Mouse (Mus musculus): ENCODE measurements around the gene Cers6. TPM values are rescaled to one million over a fixed set of nuclear protein-coding genes. Genes with fewer than 3 reads are reported as not detected.

Cers6 gene
- polyA plus RNA-seq, 1 experiment from 2014 or later, result 74.4 TPM

- Histone ChIP-seq H3K9me3 (ENCODE audit: control insufficient read depth, low read length) (no peaks in the 10 kb centered on the region), H3K4me3 (replicated peaks; ENCODE audit: low read length) (no peak overlapping the region), H3K9ac (replicated peaks; ENCODE audit: low read depth, low read length) (no peak overlapping the region), H3K27ac (ENCODE audit: low read length) (no peak overlapping the region), H3K27me3 (replicated peaks; ENCODE audit: control insufficient read depth, insufficient read depth, low read length) (no peaks in the 10 kb centered on the region), H3K4me1 (replicated peaks; ENCODE audit: control insufficient read depth, insufficient read depth, low read length) (no peaks in the 10 kb centered on the region), H3K4me2 (ENCODE audit: low read length) (no peak overlapping the region), H3K36me3 (ENCODE audit: control insufficient read depth, insufficient read depth) (no peaks in the 10 kb centered on the region)
- 64% methylated on average over 7 of the region's 7 CpGs for WGBS
- no peak for ATAC-seq
These were observed 210.4 kb downstream of the Cers6 start for GRCm38 (mm10) chr2:69071440-69072235.

DNA sequence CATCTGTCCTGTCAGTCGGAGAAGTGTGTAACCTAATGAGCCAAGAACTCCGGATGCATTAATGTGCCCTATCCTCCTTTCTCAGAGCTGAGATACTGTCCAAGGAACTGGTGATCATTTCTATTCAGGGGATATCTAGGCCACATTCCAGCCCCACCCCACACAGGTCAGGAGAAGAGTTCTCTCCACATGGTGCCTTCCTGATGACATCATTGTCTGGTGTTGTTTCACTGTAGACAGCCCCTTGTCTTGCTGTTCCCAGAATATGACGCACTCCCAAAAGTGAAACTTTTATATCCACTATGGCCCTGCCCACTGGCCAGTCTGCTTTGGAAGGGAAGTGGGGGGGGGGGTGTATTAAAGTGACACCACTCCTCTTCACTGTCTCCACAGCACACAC, 215.9 kb downstream of the Cers6 start:
- Histone ChIP-seq H3K27me3 (replicated peaks; ENCODE audit: control insufficient read depth, insufficient read depth, low read length) (no peaks in the 10 kb centered on the region), H3K27ac (ENCODE audit: low read length) (no peak overlapping the region), H3K4me2 (ENCODE audit: low read length) (no peak overlapping the region), H3K36me3 (ENCODE audit: control insufficient read depth, insufficient read depth) (no peaks in the 10 kb centered on the region), H3K9me3 (ENCODE audit: control insufficient read depth, low read length) (no peaks in the 10 kb centered on the region), H3K4me3 (replicated peaks; ENCODE audit: low read length) (no peak overlapping the region), H3K4me1 (replicated peaks; ENCODE audit: control insufficient read depth, insufficient read depth, low read length) (no peaks in the 10 kb centered on the region), H3K9ac (replicated peaks; ENCODE audit: low read depth, low read length) (no peak overlapping the region)
- 83% methylated on average over 3 of the region's 3 CpGs for WGBS
- ATAC-seq, result no peak

GRCm38 (mm10) chr2:69080760-69081159, 219.5 kb downstream of the Cers6 start:
- no peaks in the 10 kb centered on the region for H3K27me3 ChIP-seq (replicated peaks; ENCODE audit: control insufficient read depth, insufficient read depth, low read length)
- H3K9ac ChIP-seq (replicated peaks; ENCODE audit: low read depth, low read length), result no peak overlapping the region
- no peak overlapping the region for H3K4me3 ChIP-seq (replicated peaks; ENCODE audit: low read length)
- 90% methylated on average over 1 of the region's 1 CpGs for WGBS
- no peak overlapping the region for H3K4me2 ChIP-seq (ENCODE audit: low read length)
- ATAC-seq, result no peak
- H3K27ac ChIP-seq (ENCODE audit: low read length), result no peak overlapping the region
- H3K9me3 ChIP-seq (ENCODE audit: control insufficient read depth, low read length), result no peaks in the 10 kb centered on the region
- no peaks in the 10 kb centered on the region for H3K36me3 ChIP-seq (ENCODE audit: control insufficient read depth, insufficient read depth)
- H3K4me1 ChIP-seq (replicated peaks; ENCODE audit: control insufficient read depth, insufficient read depth, low read length), result 0 out of 2 replicates have a peak, but pooled peaks cover 5% of the 10 kb centered on the region

DNA sequence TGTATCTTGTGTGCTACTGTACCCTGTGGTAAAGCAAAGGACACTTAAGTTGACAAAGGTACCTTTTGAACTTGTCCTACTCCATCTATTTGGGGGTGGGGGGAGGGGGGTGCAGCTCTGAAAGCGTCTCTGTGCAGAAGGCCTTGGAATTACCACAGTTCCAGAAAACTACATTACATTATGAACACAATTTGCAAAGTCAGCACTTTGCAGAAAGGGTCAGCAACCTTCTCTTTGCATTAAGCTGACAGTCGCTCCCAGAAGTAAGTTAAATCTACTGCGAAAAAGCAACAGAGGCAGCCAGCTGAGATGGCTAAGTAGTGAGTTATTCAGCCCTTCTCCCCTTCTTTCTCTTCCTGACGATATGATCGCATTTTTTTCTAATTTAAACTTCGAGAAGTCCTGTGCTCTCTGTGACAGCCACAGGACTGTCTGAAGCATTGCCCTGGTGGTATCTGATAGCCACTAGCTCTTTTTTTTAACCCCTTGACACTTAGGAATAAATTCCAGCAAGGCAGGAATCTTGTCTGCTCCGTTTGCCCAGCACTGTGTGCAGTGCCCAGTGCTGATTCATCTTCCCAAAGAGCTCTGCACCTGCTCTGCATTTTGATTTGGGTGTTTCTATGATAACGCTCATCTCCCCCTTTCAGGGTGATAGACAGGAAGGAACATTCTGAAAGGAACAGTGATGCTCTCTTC, 221.4 kb downstream of the Cers6 start:
- peaks cover 14% of the 10 kb centered on the region for H3K4me1 ChIP-seq (replicated peaks; ENCODE audit: control insufficient read depth, insufficient read depth, low read length)
- H3K4me2 ChIP-seq (ENCODE audit: low read length), result no peak overlapping the region
- no peak for ATAC-seq
- no peak overlapping the region for H3K4me3 ChIP-seq (replicated peaks; ENCODE audit: low read length)
- H3K9ac ChIP-seq (replicated peaks; ENCODE audit: low read depth, low read length), result no peak overlapping the region
- WGBS, result 55% methylated on average over 8 of the region's 8 CpGs
- H3K27me3 ChIP-seq (replicated peaks; ENCODE audit: control insufficient read depth, insufficient read depth, low read length), result no peaks in the 10 kb centered on the region
- H3K36me3 ChIP-seq (ENCODE audit: control insufficient read depth, insufficient read depth), result no peaks in the 10 kb centered on the region
- no peaks in the 10 kb centered on the region for H3K9me3 ChIP-seq (ENCODE audit: control insufficient read depth, low read length)
- no peak overlapping the region for H3K27ac ChIP-seq (ENCODE audit: low read length)

DNA sequence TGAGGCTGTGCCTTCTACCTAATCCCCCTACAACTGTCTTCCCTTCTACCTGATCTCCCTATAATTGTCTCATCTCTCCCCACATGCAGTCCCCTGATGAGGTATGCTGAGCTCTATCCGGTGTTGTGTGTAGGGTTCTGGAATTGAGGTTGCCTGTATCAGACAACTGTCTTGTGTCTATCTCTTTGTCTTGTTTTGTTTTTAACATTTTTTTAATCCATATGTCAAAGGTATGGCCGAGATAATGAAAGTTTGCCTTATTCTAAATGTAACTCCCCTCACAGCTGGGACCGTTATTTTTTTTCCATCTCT, 221.9 kb downstream of the Cers6 start:
- no peaks in the 10 kb centered on the region for H3K36me3 ChIP-seq (ENCODE audit: control insufficient read depth, insufficient read depth)
- H3K27ac ChIP-seq (ENCODE audit: low read length), result no peak overlapping the region
- no peaks in the 10 kb centered on the region for H3K9me3 ChIP-seq (ENCODE audit: control insufficient read depth, low read length)
- H3K4me1 ChIP-seq (replicated peaks; ENCODE audit: control insufficient read depth, insufficient read depth, low read length), result peaks cover 14% of the 10 kb centered on the region
- no peaks in the 10 kb centered on the region for H3K27me3 ChIP-seq (replicated peaks; ENCODE audit: control insufficient read depth, insufficient read depth, low read length)
- H3K9ac ChIP-seq (replicated peaks; ENCODE audit: low read depth, low read length), result no peak overlapping the region
- ATAC-seq, result no peak
- no peak overlapping the region for H3K4me2 ChIP-seq (ENCODE audit: low read length)
- 83% methylated on average over 3 of the region's 3 CpGs for WGBS
- no peak overlapping the region for H3K4me3 ChIP-seq (replicated peaks; ENCODE audit: low read length)

DNA sequence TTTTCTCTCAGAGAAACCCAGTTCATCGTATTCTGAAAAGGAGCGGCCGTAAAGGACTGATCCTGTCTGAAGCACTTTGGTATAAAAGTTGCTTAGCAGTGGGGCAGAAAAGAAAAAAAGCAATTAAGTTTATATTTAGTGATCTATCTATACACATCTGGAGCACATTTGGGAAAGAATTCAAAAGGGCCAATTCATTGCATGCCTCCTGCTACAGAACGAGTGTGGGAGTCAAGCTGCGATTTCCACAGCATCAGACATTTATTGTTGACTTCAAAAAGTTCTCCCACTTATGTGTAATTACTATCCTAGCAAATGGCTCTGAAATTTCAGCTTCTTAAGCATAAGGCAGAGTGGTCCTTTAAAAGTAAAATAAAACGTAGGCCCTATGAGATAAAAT, 223.2 kb downstream of the Cers6 start:
- Histone ChIP-seq H3K4me1 (replicated peaks; ENCODE audit: control insufficient read depth, insufficient read depth, low read length) (peaks cover 17% of the 10 kb centered on the region), H3K9me3 (ENCODE audit: control insufficient read depth, low read length) (no peaks in the 10 kb centered on the region), H3K9ac (replicated peaks; ENCODE audit: low read depth, low read length) (no peak overlapping the region), H3K4me2 (ENCODE audit: low read length) (no peak overlapping the region), H3K4me3 (replicated peaks; ENCODE audit: low read length) (no peak overlapping the region), H3K27me3 (replicated peaks; ENCODE audit: control insufficient read depth, insufficient read depth, low read length) (no peaks in the 10 kb centered on the region), H3K36me3 (ENCODE audit: control insufficient read depth, insufficient read depth) (no peaks in the 10 kb centered on the region), H3K27ac (ENCODE audit: low read length) (no peak overlapping the region)
- ATAC-seq, result no peak
- WGBS, result 80% methylated on average over 6 of the region's 6 CpGs

GRCm38 (mm10) chr2:69086505-69087260, 225.4 kb downstream of the Cers6 start:
- Histone ChIP-seq H3K36me3 (ENCODE audit: control insufficient read depth, insufficient read depth) (no peaks in the 10 kb centered on the region), H3K27ac (ENCODE audit: low read length) (peak overlapping the region; percentile 68), H3K27me3 (replicated peaks; ENCODE audit: control insufficient read depth, insufficient read depth, low read length) (no peaks in the 10 kb centered on the region), H3K9me3 (ENCODE audit: control insufficient read depth, low read length) (no peaks in the 10 kb centered on the region), H3K4me3 (replicated peaks; ENCODE audit: low read length) (no peak overlapping the region), H3K4me1 (replicated peaks; ENCODE audit: control insufficient read depth, insufficient read depth, low read length) (peaks cover 19% of the 10 kb centered on the region), H3K4me2 (ENCODE audit: low read length) (no peak overlapping the region), H3K9ac (replicated peaks; ENCODE audit: low read depth, low read length) (no peak overlapping the region)
- peak; percentile 75 for ATAC-seq
- 21% methylated on average over 8 of the region's 8 CpGs for WGBS

GRCm38 (mm10) chr2:69095836-69096235, 234.6 kb downstream of the Cers6 start:
- Histone ChIP-seq H3K27ac (ENCODE audit: low read length) (no peak overlapping the region), H3K9ac (replicated peaks; ENCODE audit: low read depth, low read length) (no peak overlapping the region), H3K4me1 (replicated peaks; ENCODE audit: control insufficient read depth, insufficient read depth, low read length) (no peaks in the 10 kb centered on the region), H3K27me3 (replicated peaks; ENCODE audit: control insufficient read depth, insufficient read depth, low read length) (no peaks in the 10 kb centered on the region), H3K36me3 (ENCODE audit: control insufficient read depth, insufficient read depth) (no peaks in the 10 kb centered on the region), H3K4me2 (ENCODE audit: low read length) (no peak overlapping the region), H3K4me3 (replicated peaks; ENCODE audit: low read length) (no peak overlapping the region), H3K9me3 (ENCODE audit: control insufficient read depth, low read length) (no peaks in the 10 kb centered on the region)
- ATAC-seq, result no peak

DNA sequence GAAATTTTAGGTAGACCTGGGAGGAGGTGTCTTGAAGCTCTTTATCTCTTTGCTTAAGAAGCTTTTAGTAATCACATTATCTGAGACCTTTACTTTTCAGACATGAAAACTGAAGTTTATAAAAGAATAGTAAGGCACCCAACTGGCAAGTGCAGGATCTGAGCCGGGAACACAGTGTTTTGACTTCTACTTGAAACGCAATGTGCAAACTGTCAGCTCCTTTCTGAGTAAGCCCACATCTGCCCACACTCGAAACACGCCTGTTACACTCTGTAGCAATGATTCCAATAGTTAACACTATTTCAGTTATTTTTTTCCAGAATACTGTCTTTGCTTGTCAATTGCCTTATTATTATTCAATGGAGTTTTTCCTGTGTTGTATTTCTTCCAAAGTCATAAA, 235.6 kb downstream of the Cers6 start:
- 77% methylated on average over 4 of the region's 4 CpGs for WGBS
- no peak for ATAC-seq
- Histone ChIP-seq H3K9me3 (ENCODE audit: control insufficient read depth, low read length) (no peaks in the 10 kb centered on the region), H3K9ac (replicated peaks; ENCODE audit: low read depth, low read length) (no peak overlapping the region), H3K4me3 (replicated peaks; ENCODE audit: low read length) (no peak overlapping the region), H3K27ac (ENCODE audit: low read length) (no peak overlapping the region), H3K36me3 (ENCODE audit: control insufficient read depth, insufficient read depth) (no peaks in the 10 kb centered on the region), H3K4me1 (replicated peaks; ENCODE audit: control insufficient read depth, insufficient read depth, low read length) (no peaks in the 10 kb centered on the region), H3K4me2 (ENCODE audit: low read length) (no peak overlapping the region), H3K27me3 (replicated peaks; ENCODE audit: control insufficient read depth, insufficient read depth, low read length) (no peaks in the 10 kb centered on the region)
